Mouse (Mus musculus) lung, adult 2 months (tissue): ENCODE results near the gene Itprid1. TPM values are rescaled to one million over a fixed set of nuclear protein-coding genes. Genes with fewer than 3 reads are reported as not detected.

Experiments used
- DNase-seq: peaks from one replicate; pipeline ENCODE4 v3.0.0; 2022
- H3K4me1 ChIP-seq: fragments of 200-500 bp; 2 replicates; pipeline ENCODE4 v1.6.1; 2011; ENCODE audit warnings: low read length; ENCODE audit not compliant: control insufficient read depth, insufficient read depth
- H3K4me3 ChIP-seq: fragments of 200-500 bp; replicated peaks from 2 replicates; pipeline ENCODE3; 2011; ENCODE audit warnings: low read depth, mild to moderate bottlenecking, control low read depth, low read length; ENCODE audit errors: extremely low read depth
- CTCF ChIP-seq: fragments of 200-500 bp; IDR thresholded peaks from 2 replicates; pipeline ENCODE4 v1.5.1; 2011; ENCODE audit warnings: mild to moderate bottlenecking, low read length, control low read depth; ENCODE audit not compliant: insufficient read depth
- POLR2A ChIP-seq: fragments of 200-500 bp; IDR thresholded peaks from 2 replicates; pipeline ENCODE4 v1.6.1; 2011; ENCODE audit warnings: low read depth, mild to moderate bottlenecking, control low read depth, low read length, borderline replicate concordance; ENCODE audit errors: extremely low read depth
- WGBS: fragments of 180-500 bp; shearing (Covaris S2); methylation state at CpG from one replicate; pipeline ENCODE4 v1.1.7; 2018; 5-methylcytosine and 5-hydroxymethylcytosine counted together
- polyA plus RNA-seq: library from polyadenylated mRNA; depleted of rRNA; stranded (reverse); fragments of >200 nt; gene quantifications from 2 replicates; pipeline ENCODE4 v1.2.3, GENCODE M21; 2012

Itprid1 gene
- polyA plus RNA-seq, 1 experiment = 1.9 TPM

DNA sequence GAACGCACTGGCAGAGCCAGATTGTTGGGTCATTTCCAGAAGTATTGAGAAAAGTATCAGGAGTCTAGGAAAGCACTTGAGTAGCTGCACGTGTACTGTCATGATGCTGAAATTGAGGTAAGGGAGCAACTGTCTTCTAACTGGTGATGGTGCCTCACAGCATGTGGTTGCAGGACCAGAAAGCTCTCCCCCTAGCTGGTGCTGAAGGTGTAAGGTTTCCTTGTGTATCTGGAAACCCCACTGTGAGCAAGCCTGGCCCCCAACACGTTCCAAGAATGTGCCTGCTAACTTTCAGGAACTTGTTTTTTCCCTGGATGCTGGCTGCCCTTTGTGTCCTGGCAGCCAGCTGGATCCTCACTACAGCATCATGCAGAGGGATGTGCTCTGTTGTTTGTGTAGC is 44.2 kb downstream of the Itprid1 start:
- DNase-seq = peak; percentile 5
- WGBS = 26% methylated on average over 3 of the region's 3 CpGs
- TF ChIP-seq POLR2A = no peak
- no peak for TF ChIP-seq CTCF
- H3K4me1 ChIP-seq = no peaks in the 10 kb centered on the region
- no peak overlapping the region for H3K4me3 ChIP-seq

DNA sequence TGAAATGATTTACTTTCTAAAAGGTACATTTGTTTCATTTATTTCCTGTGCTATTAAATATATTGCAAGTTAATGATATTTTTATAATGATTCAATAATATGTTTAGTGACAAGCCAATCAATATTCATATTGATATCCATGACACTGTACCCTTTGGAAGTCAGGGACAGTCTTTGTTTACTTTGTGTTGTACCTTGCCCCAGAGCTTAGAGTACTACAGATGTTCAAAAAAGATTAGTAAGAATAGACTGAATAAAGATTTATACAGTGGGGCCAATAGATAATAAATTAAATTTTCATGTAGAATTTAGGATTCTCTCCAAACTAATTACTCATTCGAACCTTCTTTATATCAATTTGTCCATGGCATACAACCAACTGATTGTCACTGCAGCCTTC is 50.9 kb downstream of the Itprid1 start:
- 67% methylated on average over 1 of the region's 1 CpGs for WGBS
- no peak for DNase-seq
- TF ChIP-seq CTCF = no peak
- TF ChIP-seq POLR2A = no peak
- Histone ChIP-seq H3K4me1 (no peaks in the 10 kb centered on the region), H3K4me3 (no peak overlapping the region)

DNA sequence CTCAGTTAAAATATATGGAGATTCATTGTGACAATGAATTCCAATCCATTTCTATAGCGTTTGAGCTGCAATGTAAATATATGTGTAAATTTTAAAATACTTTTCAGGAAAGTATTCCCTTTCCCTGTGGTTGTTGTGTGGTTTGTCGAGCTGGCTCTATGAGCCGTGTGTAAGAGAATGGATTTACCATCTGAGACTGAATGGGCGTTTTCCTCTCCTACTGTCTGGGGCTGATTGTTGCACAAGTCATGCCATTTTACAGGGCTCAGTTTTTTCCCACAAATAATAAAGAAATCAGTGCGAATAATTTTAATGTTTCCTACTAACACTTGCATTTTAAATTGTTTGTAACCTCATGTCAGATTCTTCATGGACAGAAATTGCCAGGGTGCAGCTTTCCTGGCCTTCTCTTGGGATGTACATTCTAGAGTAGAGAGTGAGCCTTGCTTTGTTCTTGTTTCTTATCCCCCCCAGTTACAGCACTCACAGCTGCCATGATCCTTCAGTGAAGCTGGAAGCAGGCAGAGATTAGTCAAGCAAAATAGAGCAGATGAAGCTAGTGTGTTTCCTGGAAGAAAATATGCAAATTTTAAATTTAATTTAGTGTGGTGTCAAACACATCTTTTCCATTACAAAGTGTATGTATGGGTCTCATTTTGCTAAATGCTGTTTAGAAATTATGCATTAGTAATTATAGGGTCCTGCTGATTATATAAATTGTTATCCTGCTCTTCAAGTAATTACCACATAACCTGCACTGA is 65.1 kb downstream of the Itprid1 start:
- 80% methylated on average over 5 of the region's 5 CpGs for WGBS
- no peak for TF ChIP-seq POLR2A
- no peak for TF ChIP-seq CTCF
- H3K4me1 ChIP-seq = no peaks in the 10 kb centered on the region
- H3K4me3 ChIP-seq = no peak overlapping the region
- no peak for DNase-seq

- 83% methylated on average over 1 of the region's 1 CpGs for WGBS
- no peak for DNase-seq
- H3K4me1 ChIP-seq = no peaks in the 10 kb centered on the region
- H3K4me3 ChIP-seq = no peak overlapping the region
- TF ChIP-seq POLR2A (no peak), CTCF (no peak)
These were observed 65.6 kb downstream of the Itprid1 start for GRCm38 (mm10) chr6:55902329-55902605.

DNA sequence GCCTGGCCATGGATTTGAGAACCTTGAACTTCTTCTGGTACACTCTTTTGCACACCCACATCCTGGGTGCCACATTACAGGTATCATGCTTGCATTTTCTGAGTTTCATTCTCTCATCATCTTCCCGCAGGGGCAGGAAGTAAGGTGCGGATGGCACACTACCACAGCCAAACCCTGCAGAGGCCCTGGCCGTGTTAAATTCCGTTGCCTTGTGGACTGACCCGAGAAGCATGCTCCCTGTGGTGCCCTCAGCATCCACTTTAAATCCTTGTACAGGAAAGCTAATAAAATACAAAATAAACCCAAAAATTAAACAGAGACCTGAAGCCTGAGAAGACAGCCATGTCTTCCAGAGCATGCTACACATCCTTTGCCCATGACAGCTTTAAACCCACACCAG is 82.5 kb downstream of the Itprid1 start:
- no peaks in the 10 kb centered on the region for H3K4me1 ChIP-seq
- no peak overlapping the region for H3K4me3 ChIP-seq
- 79% methylated on average over 5 of the region's 5 CpGs for WGBS
- no peak for DNase-seq
- TF ChIP-seq POLR2A = no peak
- no peak for TF ChIP-seq CTCF

- H3K4me3 ChIP-seq = no peak overlapping the region
- DNase-seq = no peak
- TF ChIP-seq POLR2A = no peak
- TF ChIP-seq CTCF = no peak
- no peaks in the 10 kb centered on the region for H3K4me1 ChIP-seq
- WGBS = 86% methylated on average over 3 of the region's 3 CpGs
These were observed 83.6 kb downstream of the Itprid1 start for GRCm38 (mm10) chr6:55920282-55920720.

- no peak for DNase-seq
- WGBS = 74% methylated on average over 4 of the region's 4 CpGs
- no peak for TF ChIP-seq POLR2A
- TF ChIP-seq CTCF = no peak
- H3K4me3 ChIP-seq = no peak overlapping the region
- H3K4me1 ChIP-seq = no peaks in the 10 kb centered on the region
These were observed 84.4 kb downstream of the Itprid1 start for GRCm38 (mm10) chr6:55920866-55921630.

DNA sequence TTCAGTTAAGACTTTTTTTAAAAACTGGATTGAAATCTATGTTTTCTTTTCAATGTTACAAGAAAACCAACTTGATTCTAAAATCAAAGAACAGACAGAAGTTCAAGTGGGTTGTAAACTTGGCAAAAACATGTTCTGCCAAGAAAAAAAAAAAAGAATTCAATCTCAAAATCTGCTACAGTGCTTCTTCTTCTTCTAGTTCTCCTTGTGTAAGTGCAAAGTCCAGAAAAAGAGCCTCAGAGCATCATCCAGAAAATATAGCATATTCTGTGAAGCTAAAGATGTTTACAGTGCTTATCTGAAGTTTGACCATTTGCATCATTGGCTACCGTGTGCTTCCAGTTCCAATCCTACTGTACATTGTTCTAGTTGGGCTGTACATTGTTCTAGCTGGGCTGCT is 108.0 kb downstream of the Itprid1 start:
- WGBS = 69% methylated on average over 1 of the region's 1 CpGs
- H3K4me1 ChIP-seq = no peaks in the 10 kb centered on the region
- no peak overlapping the region for H3K4me3 ChIP-seq
- TF ChIP-seq POLR2A (no peak), CTCF (no peak)
- DNase-seq = no peak

- H3K4me3 ChIP-seq = no peak overlapping the region
- 68% methylated on average over 8 of the region's 8 CpGs for WGBS
- no peak for TF ChIP-seq POLR2A
- peak; percentile 67 for TF ChIP-seq CTCF
- DNase-seq = peak; percentile 8
- H3K4me1 ChIP-seq = no peaks in the 10 kb centered on the region
These were observed 113.8 kb downstream of the Itprid1 start for GRCm38 (mm10) chr6:55950345-55951110.
